Mouse (Mus musculus) neural tube, postnatal 0 days (tissue): ENCODE results near the gene Gsdmc3. TPM values are rescaled to one million over a fixed set of nuclear protein-coding genes. Genes with fewer than 3 reads are reported as not detected.

Experiments
- polyA plus RNA-seq: library from polyadenylated mRNA; unstranded; fragments of >200 nt; fragmentation: Nextera tagmentation; extraction: Ambion mirVana; gene quantifications from 2 replicates; pipeline ENCODE4 v1.2.1, GENCODE M21; 2015

Gsdmc3 gene
- polyA plus RNA-seq = not detected in 2 replicates

DNA sequence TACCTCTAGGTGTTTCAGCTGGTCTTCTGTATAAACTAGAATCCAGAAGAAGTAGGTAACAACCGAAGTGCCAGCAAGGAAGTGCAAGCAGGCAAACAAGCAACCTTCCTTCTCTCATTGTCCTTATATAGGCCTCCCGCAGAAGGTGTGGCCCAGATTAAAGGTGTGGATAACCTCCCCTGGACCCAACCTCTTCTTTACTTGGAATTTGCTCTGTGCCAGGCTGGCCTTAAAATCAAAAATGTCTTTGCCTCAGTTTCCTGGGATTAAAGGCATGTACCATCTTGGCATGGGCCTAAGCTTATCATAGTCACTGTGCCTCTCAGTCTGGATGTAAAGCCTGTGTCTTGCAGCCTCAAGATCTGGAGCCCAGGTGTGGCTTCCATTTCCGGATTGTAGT lies at the start of gene Gsdmc3:
Gene Gsdmc3, minus strand, starts transcription at position 101 of the 400 bp plus-strand sequence.

DNA sequence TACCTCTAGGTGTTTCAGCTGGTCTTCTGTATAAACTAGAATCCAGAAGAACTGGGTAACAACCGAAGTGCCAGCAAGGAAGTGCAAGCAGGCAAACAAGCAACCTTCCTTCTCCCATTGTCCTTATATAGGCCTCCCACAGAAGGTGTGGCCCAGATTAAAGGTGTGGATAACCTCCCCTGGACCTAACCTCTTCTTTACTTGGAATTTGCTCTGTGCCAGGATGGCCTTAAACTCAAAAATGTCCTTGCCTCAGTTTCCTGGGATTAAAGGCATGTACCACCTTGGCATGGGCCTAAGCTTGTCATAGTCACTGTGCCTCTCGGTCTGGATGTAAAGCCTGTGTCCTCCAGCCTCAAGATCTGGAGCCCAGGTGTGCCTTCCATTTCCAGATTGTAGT lies 33.8 kb upstream of the Gsdmc3 start, which contains the start of gene Gsdmc4:
Gene Gsdmc4, minus strand, starts transcription at position 101 of the 400 bp plus-strand sequence.

Other genes with a start within 250 kb of the Gsdmc3 start
- gene Gsdmc2, start 33.4 kb downstream of the Gsdmc3 start, polyA plus RNA-seq = not detected in 2 replicates
- 0.10 TPM in 1 of 2 replicates, not detected in the other for gene Gsdmc4, start 33.7 kb upstream of the Gsdmc3 start, polyA plus RNA-seq
- gene Fam49b, start 181.9 kb upstream of the Gsdmc3 start, polyA plus RNA-seq = 133 and 134 TPM in 2 replicates